ENCODE assay signal across 8 mouse cellular contexts in genomic region chr17:14959979-14960378, GRCm38 (mm10). TPM values are rescaled to one million over a fixed set of nuclear protein-coding genes. Genes with fewer than 3 reads are reported as not detected.
DNase-seq lines count a peak whose midpoint lies in the region; ATAC-seq and TF ChIP-seq lines count a peak whose summit lies in the region.

No protein-coding gene starts in this region.

- TF ChIP-seq CTCF in heart, adult 2 months (IDR thresholded peaks at IDR 0.05): no peak
- no peak for TF ChIP-seq CTCF in CH12.LX (conservative IDR thresholded peaks at IDR 0.05 in 1 of 2, IDR thresholded peaks at IDR 0.05 in 1 of 2; ENCODE audit: low read depth in 2 of 2, low read length in 2 of 2)
- TF ChIP-seq CTCF in embryonic fibroblast, embryonic 13.5 days (IDR thresholded peaks at IDR 0.05; ENCODE audit: borderline replicate concordance, insufficient read depth, low read length): no peak

- intact Hi-C loops in heart, adult 2 months (cut with DNase I): no loop called here

- WGBS in heart, adult 2 months: 16% methylated on average over 3 of the region's 3 CpGs
- WGBS in kidney, embryonic 15.5 days: 22% methylated on average over 3 of the region's 3 CpGs
- 20% methylated on average over 3 of the region's 3 CpGs for WGBS in midbrain, embryonic 16.5 days

- in situ Hi-C loops in CH12.LX (cut with MboI; ENCODE audit: low pct_ligation_motif_present, low pct_unique_long_range_greater_than_20kb, low sequenced_read_pairs): no loop called here

- no peak overlapping the region for H3K9ac ChIP-seq in heart, adult 2 months (ENCODE audit: low read depth, low read length)
- H3K9ac ChIP-seq in CH12.LX (ENCODE audit: insufficient read depth, low read depth): peak overlapping the region; percentile 95
- H3K9ac ChIP-seq in kidney, embryonic 15.5 days: 0 out of 2 replicates have a peak overlapping the region, but pooled peaks have one; percentile 23
- H3K9ac ChIP-seq in midbrain, embryonic 16.5 days (ENCODE audit: low read depth, low read length): peak overlapping the region; percentile 51

- H3K4me2 ChIP-seq in CH12.LX (ENCODE audit: insufficient read depth, low read depth, poor library complexity, severe bottlenecking): peak overlapping the region; percentile 12
- H3K4me2 ChIP-seq in kidney, embryonic 15.5 days: peak overlapping the region; percentile 80
- H3K4me2 ChIP-seq in midbrain, embryonic 16.5 days (ENCODE audit: low read length): peak overlapping the region; percentile 58

- TF ChIP-seq RAD21 in CH12.LX (IDR thresholded peaks at IDR 0.05; ENCODE audit: low read depth, low read length): no peak

- no peak for ATAC-seq in kidney, embryonic 15.5 days (replicated peaks; ENCODE audit: low FRiP score)
- ATAC-seq in midbrain, embryonic 16.5 days: no peak
- ATAC-seq in CD4-positive, CD25-positive, alpha-beta regulatory T cell, adult 4 months: no peak

- no peak for TF ChIP-seq POLR2A in heart, adult 2 months (IDR thresholded peaks at IDR 0.05; ENCODE audit: insufficient read depth, low read depth, low read length)
- peak; percentile 62 for TF ChIP-seq POLR2A in CH12.LX (IDR thresholded peaks at IDR 0.05; ENCODE audit: low read depth, low read length)
- TF ChIP-seq POLR2A in embryonic fibroblast, embryonic 13.5 days (IDR thresholded peaks at IDR 0.05; ENCODE audit: low read depth, low read length): no peak

- H3K27me3 ChIP-seq in heart, adult 2 months (ENCODE audit: control insufficient read depth, insufficient read depth, low read length): no peaks in the 10 kb centered on the region
- no peaks in the 10 kb centered on the region for H3K27me3 ChIP-seq in CH12.LX (replicated peaks)
- no peaks in the 10 kb centered on the region for H3K27me3 ChIP-seq in kidney, embryonic 15.5 days
- H3K27me3 ChIP-seq in midbrain, embryonic 16.5 days (ENCODE audit: control insufficient read depth, insufficient read depth, low read depth, low read length): no peaks in the 10 kb centered on the region

- peaks cover 2% of the 10 kb centered on the region; the same call in 1 of the 2 replicates for H3K36me3 ChIP-seq in heart, adult 2 months (ENCODE audit: control insufficient read depth, insufficient read depth, low read length)
- peaks cover 17 to 34% of the 10 kb centered on the region in 2 experiments for H3K36me3 ChIP-seq in CH12.LX (replicated peaks in 1 of 2; ENCODE audit: control insufficient read depth in 1 of 2, insufficient read depth in 1 of 2, low read length in 1 of 2)
- H3K36me3 ChIP-seq in kidney, embryonic 15.5 days: peaks cover 17% of the 10 kb centered on the region
- H3K36me3 ChIP-seq in midbrain, embryonic 16.5 days (ENCODE audit: control insufficient read depth, insufficient read depth, low read length): no peaks in the 10 kb centered on the region

- dilution Hi-C loops in CH12.LX (cut with MboI; ENCODE audit: extremely low pct_ligation_motif_present, extremely low pct_unique_long_range_greater_than_20kb, low sequenced_read_pairs): no loop called here

- peaks cover 2% of the 10 kb centered on the region for H3K4me1 ChIP-seq in heart, adult 2 months (ENCODE audit: control insufficient read depth, insufficient read depth, low read length)
- peaks cover 5 to 35% of the 10 kb centered on the region in 2 experiments for H3K4me1 ChIP-seq in CH12.LX (ENCODE audit: control insufficient read depth in 1 of 2, insufficient read depth in 2 of 2)
- H3K4me1 ChIP-seq in embryonic fibroblast, embryonic 13.5 days (ENCODE audit: control insufficient read depth, insufficient read depth, low read length): no peaks in the 10 kb centered on the region; the same call in 1 of the 2 replicates
- H3K4me1 ChIP-seq in kidney, embryonic 15.5 days: peaks cover 8% of the 10 kb centered on the region
- peaks cover 14% of the 10 kb centered on the region for H3K4me1 ChIP-seq in midbrain, embryonic 16.5 days (ENCODE audit: control insufficient read depth, insufficient read depth, low read length)

- H3K4me3 ChIP-seq in heart, adult 2 months: peak overlapping the region; percentile 82
- H3K4me3 ChIP-seq in CH12.LX (replicated peaks in 1 of 3; ENCODE audit: low read depth in 2 of 3, low read length in 2 of 3, poor library complexity in 1 of 3): peak overlapping the region; percentile 71 to 95 (median 94)
- peak overlapping the region; percentile 55 for H3K4me3 ChIP-seq in embryonic fibroblast, embryonic 13.5 days (ENCODE audit: insufficient read depth, low read length)
- peak overlapping the region; percentile 33 for H3K4me3 ChIP-seq in kidney, embryonic 15.5 days (replicated peaks)
- peak overlapping the region; percentile 27 for H3K4me3 ChIP-seq in midbrain, embryonic 16.5 days (ENCODE audit: low read depth, low read length)

- H3K9me3 ChIP-seq in CH12.LX (replicated peaks; ENCODE audit: low read length): no peaks in the 10 kb centered on the region
- H3K9me3 ChIP-seq in kidney, embryonic 15.5 days (replicated peaks): no peaks in the 10 kb centered on the region
- H3K9me3 ChIP-seq in midbrain, embryonic 16.5 days (replicated peaks; ENCODE audit: control insufficient read depth, low read length, poor library complexity, severe bottlenecking): no peaks in the 10 kb centered on the region

- TF ChIP-seq EP300 in heart, adult 2 months (IDR thresholded peaks at IDR 0.05; ENCODE audit: insufficient read depth, low read depth, low read length): no peak
- TF ChIP-seq EP300 in CH12.LX (IDR thresholded peaks at IDR 0.05; ENCODE audit: low read length): no peak

- no peaks in the 10 kb centered on the region; the same call in 1 of the 2 replicates for H3K79me2 ChIP-seq in heart, adult 2 months (replicated peaks; ENCODE audit: control insufficient read depth, insufficient read depth, low read length)
- H3K79me2 ChIP-seq in CH12.LX (replicated peaks; ENCODE audit: control insufficient read depth, extremely low read depth, insufficient read depth, poor library complexity, severe bottlenecking): peaks cover 42% of the 10 kb centered on the region

- H3K27ac ChIP-seq in heart, adult 2 months: no peak overlapping the region; the same call in 1 of the 2 replicates
- H3K27ac ChIP-seq in CH12.LX (ENCODE audit: insufficient read depth, low read depth): no peak overlapping the region
- H3K27ac ChIP-seq in embryonic fibroblast, embryonic 13.5 days (ENCODE audit: insufficient read depth, low read length): no peak overlapping the region
- H3K27ac ChIP-seq in kidney, embryonic 15.5 days: no peak overlapping the region
- H3K27ac ChIP-seq in midbrain, embryonic 16.5 days (ENCODE audit: low read length): no peak overlapping the region

- no peak for DNase-seq in heart, adult 2 months
- DNase-seq in heart, adult 9 months (ENCODE audit: low spot score in 2 of 2): no peak
- DNase-seq in CH12.LX (ENCODE audit: extremely low read depth): peak; percentile 80
- DNase-seq in right cerebral cortex, adult 2 months (ENCODE audit: low spot score in 2 of 2): no peak

RNA-seq across cellular contexts. Expression of gene Phf10, which starts 1.1 kb away (rescaled TPM):
- total RNA-seq in heart, adult 2 months (2021): 10 to 100 TPM; 45.3 to 53.1 TPM
- 19.0 and 33.5 TPM in 2 replicates for polyA plus RNA-seq in heart, adult 2 months (2012; rRNA removed)
- total RNA-seq in CH12.LX (2012; rRNA removed) (216 and 364 TPM in 2 replicates), CH12.LX (2014; rRNA removed) (343 and 349 TPM in 2 replicates)
- polyA plus RNA-seq in CH12.LX (2012; ENCODE audit: insufficient read length, low read depth): 225 and 226 TPM in 2 replicates
- polyA plus RNA-seq in embryonic fibroblast, embryonic 13.5 days (2011; ENCODE audit: insufficient read length, low read depth, missing spikeins): 92.6 and 136 TPM in 2 replicates
- polyA plus RNA-seq in kidney, embryonic 15.5 days (2015; fragmentation: Nextera tagmentation; extraction: Ambion mirVana): 26.0 and 26.9 TPM in 2 replicates
- 12.8 and 14.2 TPM in 2 replicates for polyA plus RNA-seq in midbrain, embryonic 16.5 days (2015; fragmentation: Nextera tagmentation; extraction: Ambion mirVana)
- polyA plus RNA-seq in CD4-positive, CD25-positive, alpha-beta regulatory T cell, adult 4 months (2017; shearing (Covaris generic)): 10 to 100 TPM in 1 of 2 experiments, 1 to 10 TPM in 1; 7.3 to 12.7 TPM

RNA-seq across cellular contexts. Expression of gene 1600012H06Rik, which starts 17.0 kb away (rescaled TPM):
- total RNA-seq in heart, adult 2 months (2021): 10 to 100 TPM; 10.0 to 12.2 TPM
- 8.8 and 14.3 TPM in 2 replicates for polyA plus RNA-seq in heart, adult 2 months (2012; rRNA removed)
- total RNA-seq in CH12.LX (2012; rRNA removed) (5.4 and 7.4 TPM in 2 replicates), CH12.LX (2014; rRNA removed) (10.5 and 10.6 TPM in 2 replicates)
- 12.0 and 12.4 TPM in 2 replicates for polyA plus RNA-seq in CH12.LX (2012; ENCODE audit: insufficient read length, low read depth)
- 35.5 and 43.6 TPM in 2 replicates for polyA plus RNA-seq in embryonic fibroblast, embryonic 13.5 days (2011; ENCODE audit: insufficient read length, low read depth, missing spikeins)
- polyA plus RNA-seq in kidney, embryonic 15.5 days (2015; fragmentation: Nextera tagmentation; extraction: Ambion mirVana): 34.4 and 34.7 TPM in 2 replicates
- polyA plus RNA-seq in midbrain, embryonic 16.5 days (2015; fragmentation: Nextera tagmentation; extraction: Ambion mirVana): 24.1 and 26.2 TPM in 2 replicates
- polyA plus RNA-seq in CD4-positive, CD25-positive, alpha-beta regulatory T cell, adult 4 months (2017; shearing (Covaris generic)): 10 to 100 TPM; 16.1 to 17.9 TPM

RNA-seq across cellular contexts. Expression of gene Wdr27, which starts 17.0 kb away (rescaled TPM):
- total RNA-seq in heart, adult 2 months (2021): 1 to 10 TPM in 1 of 2 experiments, not detected in 1; 1.1 TPM
- 0.47 and 0.86 TPM in 2 replicates for polyA plus RNA-seq in heart, adult 2 months (2012; rRNA removed)
- total RNA-seq in CH12.LX (2012; rRNA removed) (1.4 and 2.3 TPM in 2 replicates), CH12.LX (2014; rRNA removed) (1.7 and 1.9 TPM in 2 replicates)
- polyA plus RNA-seq in CH12.LX (2012; ENCODE audit: insufficient read length, low read depth): 1.8 and 2.1 TPM in 2 replicates
- 1.7 and 3.3 TPM in 2 replicates for polyA plus RNA-seq in embryonic fibroblast, embryonic 13.5 days (2011; ENCODE audit: insufficient read length, low read depth, missing spikeins)
- polyA plus RNA-seq in kidney, embryonic 15.5 days (2015; fragmentation: Nextera tagmentation; extraction: Ambion mirVana): 6.8 and 7.4 TPM in 2 replicates
- polyA plus RNA-seq in midbrain, embryonic 16.5 days (2015; fragmentation: Nextera tagmentation; extraction: Ambion mirVana): 8.8 and 9.2 TPM in 2 replicates
- polyA plus RNA-seq in CD4-positive, CD25-positive, alpha-beta regulatory T cell, adult 4 months (2017; shearing (Covaris generic)): 1 to 10 TPM in 1 of 2 experiments, not detected in 1; 1.9 TPM

RNA-seq across cellular contexts. Expression of gene 9030025P20Rik, which starts 18.3 kb away (rescaled TPM):
- total RNA-seq in heart, adult 2 months (2021): 1 to 10 TPM; 2.0 to 2.7 TPM
- 6.4 and 8.5 TPM in 2 replicates for polyA plus RNA-seq in heart, adult 2 months (2012; rRNA removed)
- total RNA-seq in CH12.LX (2012; rRNA removed) (7.9 and 8.6 TPM in 2 replicates), CH12.LX (2014; rRNA removed) (6.4 and 6.5 TPM in 2 replicates)
- polyA plus RNA-seq in CH12.LX (2012; ENCODE audit: insufficient read length, low read depth): 5.8 and 7.5 TPM in 2 replicates
- polyA plus RNA-seq in embryonic fibroblast, embryonic 13.5 days (2011; ENCODE audit: insufficient read length, low read depth, missing spikeins): 5.3 and 6.7 TPM in 2 replicates
- polyA plus RNA-seq in kidney, embryonic 15.5 days (2015; fragmentation: Nextera tagmentation; extraction: Ambion mirVana): 8.3 and 9.1 TPM in 2 replicates
- polyA plus RNA-seq in midbrain, embryonic 16.5 days (2015; fragmentation: Nextera tagmentation; extraction: Ambion mirVana): 8.6 and 10.0 TPM in 2 replicates
- polyA plus RNA-seq in CD4-positive, CD25-positive, alpha-beta regulatory T cell, adult 4 months (2017; shearing (Covaris generic)): 10 to 100 TPM; 19.6 to 31.8 TPM

RNA-seq across cellular contexts. Expression of gene Gm3417, which starts 18.6 kb away (rescaled TPM):
- not detected for total RNA-seq in heart, adult 2 months (2021)
- polyA plus RNA-seq in heart, adult 2 months (2012; rRNA removed): not detected in 2 replicates
- 0.46 TPM in 1 of 2 replicates, not detected in the other for total RNA-seq in CH12.LX (2012; rRNA removed)
- 1.8 and 3.1 TPM in 2 replicates for total RNA-seq in CH12.LX (2014; rRNA removed)
- polyA plus RNA-seq in CH12.LX (2012; ENCODE audit: insufficient read length, low read depth): 1.8 TPM in 1 of 2 replicates, not detected in the other
- polyA plus RNA-seq in embryonic fibroblast, embryonic 13.5 days (2011; ENCODE audit: insufficient read length, low read depth, missing spikeins): not detected in 2 replicates
- 0.69 TPM in 1 of 2 replicates, not detected in the other for polyA plus RNA-seq in kidney, embryonic 15.5 days (2015; fragmentation: Nextera tagmentation; extraction: Ambion mirVana)
- 0.66 TPM in 1 of 2 replicates, not detected in the other for polyA plus RNA-seq in midbrain, embryonic 16.5 days (2015; fragmentation: Nextera tagmentation; extraction: Ambion mirVana)
- not detected for polyA plus RNA-seq in CD4-positive, CD25-positive, alpha-beta regulatory T cell, adult 4 months (2017; shearing (Covaris generic))

Comparison
In these comparisons a context has a peak if more than half of its experiments do, and no peak if none do; other contexts are left out.
1. H3K4me3 ChIP-seq: peak in every context shown above with its lines; median percentile 94 in CH12.LX; 82 in heart, adult 2 months; 55 in embryonic fibroblast, embryonic 13.5 days; 33 in kidney, embryonic 15.5 days; 27 in midbrain, embryonic 16.5 days.
2. H3K4me2 ChIP-seq: peak in every context shown above with its lines; median percentile 80 in kidney, embryonic 15.5 days; 58 in midbrain, embryonic 16.5 days; 12 in CH12.LX.